Mouse (Mus musculus): Measurements from ENCODE around the gene Wdfy4. TPM values are rescaled to one million over a fixed set of nuclear protein-coding genes. Genes with fewer than 3 reads are reported as not detected.

Wdfy4 gene
- total RNA-seq, 2 experiments from 2014 or later: 1.9 to 3.1 TPM

DNA sequence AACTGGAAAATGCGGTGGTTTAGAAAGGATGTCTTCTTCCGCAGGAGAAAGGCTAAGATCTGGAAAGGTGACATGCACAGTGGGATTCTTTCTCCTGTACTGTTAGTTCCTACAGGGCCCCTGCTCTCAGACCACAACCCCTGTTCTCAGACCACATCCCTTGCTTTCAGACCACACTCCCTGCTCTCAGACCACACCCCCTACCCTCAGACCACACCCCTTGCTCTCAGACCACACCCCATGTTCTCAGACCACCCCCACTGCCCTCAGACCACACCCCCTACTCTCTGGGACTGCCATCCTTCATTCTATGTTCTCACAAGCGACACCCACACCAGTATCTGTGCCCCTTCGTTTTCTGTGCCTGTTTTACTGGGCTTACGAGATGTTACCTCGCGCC, 86.2 kb downstream of the Wdfy4 start:
- DNase-seq (ENCODE audit: low spot score in 2 of 2): no peak
- intact Hi-C loops (cut with DNase I): no loop called here

DNA sequence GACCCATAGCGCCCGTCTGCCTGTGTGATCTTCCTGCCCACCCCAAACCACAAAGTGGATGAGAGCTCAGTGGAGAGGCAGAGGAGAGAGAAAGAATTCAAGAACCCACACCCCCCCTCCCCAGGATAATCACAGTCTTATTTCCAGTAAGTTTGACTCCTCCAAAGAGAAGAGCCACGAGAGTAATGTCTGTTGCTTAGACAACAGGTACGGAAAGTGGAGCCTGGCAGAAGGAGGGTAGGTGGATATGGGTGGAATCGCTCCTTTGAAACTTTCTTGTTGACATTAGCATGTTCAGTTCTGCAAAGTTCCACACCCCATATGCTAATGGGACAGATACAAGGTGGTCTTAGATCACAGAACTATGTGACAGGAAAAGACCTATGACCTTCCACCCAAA, 88.8 kb downstream of the Wdfy4 start:
- intact Hi-C loops (cut with DNase I): no loop called here
- DNase-seq (ENCODE audit: low spot score in 2 of 2): peak; percentile 15 to 49

DNA sequence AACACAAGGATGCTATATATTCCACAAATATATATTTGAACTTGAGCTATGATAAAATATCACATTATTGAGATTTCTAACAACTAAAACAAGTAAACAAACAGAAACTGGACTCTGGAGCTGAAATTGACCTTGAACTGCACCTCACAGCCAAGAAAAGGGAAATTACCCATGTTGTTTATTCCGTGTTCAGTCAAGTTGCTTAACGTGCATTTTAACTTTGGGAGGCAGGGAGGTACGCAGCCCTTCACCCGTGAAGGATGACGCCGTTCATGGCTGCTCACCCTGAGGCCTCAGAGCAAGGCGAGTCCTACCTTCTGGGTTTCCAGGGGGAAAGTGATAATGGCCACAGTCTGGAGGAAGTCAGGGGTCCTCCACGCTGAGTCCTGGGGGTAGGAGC, 102.0 kb downstream of the Wdfy4 start:
- intact Hi-C loops (cut with DNase I): no loop called here
- no peak for DNase-seq (ENCODE audit: low spot score in 2 of 2)

DNA sequence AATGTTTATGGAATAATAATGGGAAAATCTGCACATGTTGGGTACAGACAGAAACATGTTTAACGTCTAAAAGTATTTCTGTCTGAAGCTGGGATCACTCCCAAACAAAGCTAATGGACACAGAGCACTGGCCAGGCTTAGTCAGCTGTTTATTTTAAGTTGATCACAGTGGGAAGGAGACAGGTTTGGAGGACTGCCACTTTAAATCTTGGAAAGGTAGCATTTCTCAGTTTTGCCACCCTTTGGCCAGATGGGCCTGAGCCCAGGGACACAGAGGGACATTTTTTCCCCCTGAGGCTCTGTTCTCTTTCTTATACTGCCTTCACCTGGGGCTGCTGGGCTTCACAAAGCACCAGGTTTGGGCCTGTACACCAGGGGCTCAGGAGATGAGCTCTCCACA, 103.0 kb downstream of the Wdfy4 start:
- intact Hi-C loops (cut with DNase I): no loop called here
- DNase-seq (ENCODE audit: low spot score in 2 of 2): no peak

DNA sequence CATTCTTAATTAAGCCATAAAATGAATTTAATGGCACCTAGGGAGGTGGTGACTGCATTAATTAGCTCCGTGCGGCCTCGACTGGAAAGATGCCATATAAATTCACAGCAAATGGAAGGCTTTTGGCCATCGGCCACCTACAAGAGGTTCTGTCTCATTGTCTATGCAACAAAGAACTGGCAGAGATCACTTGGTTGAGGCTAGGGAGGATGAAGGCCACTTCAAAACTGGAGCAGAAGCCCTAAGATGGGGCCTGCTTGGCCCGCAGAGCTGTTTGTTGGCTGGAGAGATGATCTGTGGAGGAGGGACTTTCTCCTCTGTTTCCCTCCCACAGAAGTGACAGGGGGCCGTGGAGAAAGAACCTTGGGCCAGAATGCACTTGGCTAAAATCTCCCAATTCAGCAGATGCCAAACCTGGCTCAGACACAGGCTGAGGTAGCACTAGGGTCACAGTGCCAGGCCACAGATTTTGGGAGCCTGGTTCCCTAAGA, 103.9 kb downstream of the Wdfy4 start:
- DNase-seq (ENCODE audit: low spot score in 2 of 2): no peak
- intact Hi-C loops (cut with DNase I): no loop called here

DNA sequence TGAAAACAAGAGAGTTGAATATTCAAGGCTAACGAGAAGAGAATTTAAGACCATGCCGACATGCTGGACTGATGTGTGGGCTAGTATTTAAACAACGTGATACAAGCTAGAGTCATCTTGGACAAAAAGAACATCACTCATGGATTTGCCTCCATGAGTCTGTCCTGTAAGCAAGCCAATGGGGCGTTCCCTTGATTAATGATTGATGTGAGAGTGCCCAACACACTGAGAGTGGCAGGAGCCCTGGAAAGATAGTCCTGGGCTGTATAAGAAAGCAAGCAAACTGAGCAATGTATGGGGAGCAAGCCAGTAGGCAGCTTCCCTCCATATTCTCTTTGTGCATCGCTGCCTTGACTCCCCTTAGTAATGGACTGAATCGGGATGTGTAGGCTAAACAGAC, 106.7 kb downstream of the Wdfy4 start:
- intact Hi-C loops (cut with DNase I): no loop called here
- no peak for DNase-seq (ENCODE audit: low spot score in 2 of 2)

DNA sequence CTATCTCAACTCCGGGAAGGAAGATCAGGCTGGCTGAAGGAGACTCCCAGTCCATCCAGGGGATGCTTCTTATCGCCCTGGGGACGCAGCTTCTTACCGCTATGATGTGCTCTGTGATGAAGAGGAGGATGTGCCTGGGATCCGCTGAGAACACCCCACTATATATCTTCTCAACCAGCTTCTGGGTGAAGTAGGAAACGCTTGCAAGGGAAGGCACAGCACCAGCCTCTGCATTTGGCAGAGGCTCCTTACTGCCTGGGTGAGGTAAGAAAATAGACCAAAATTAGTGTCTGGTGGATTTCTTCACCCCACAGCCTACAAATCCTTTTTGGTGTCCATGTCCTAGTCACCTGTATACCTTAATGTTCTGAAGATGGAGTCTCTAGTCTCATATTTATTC, 107.2 kb downstream of the Wdfy4 start:
- DNase-seq (ENCODE audit: low spot score in 2 of 2): no peak
- intact Hi-C loops (cut with DNase I): no loop called here

DNA sequence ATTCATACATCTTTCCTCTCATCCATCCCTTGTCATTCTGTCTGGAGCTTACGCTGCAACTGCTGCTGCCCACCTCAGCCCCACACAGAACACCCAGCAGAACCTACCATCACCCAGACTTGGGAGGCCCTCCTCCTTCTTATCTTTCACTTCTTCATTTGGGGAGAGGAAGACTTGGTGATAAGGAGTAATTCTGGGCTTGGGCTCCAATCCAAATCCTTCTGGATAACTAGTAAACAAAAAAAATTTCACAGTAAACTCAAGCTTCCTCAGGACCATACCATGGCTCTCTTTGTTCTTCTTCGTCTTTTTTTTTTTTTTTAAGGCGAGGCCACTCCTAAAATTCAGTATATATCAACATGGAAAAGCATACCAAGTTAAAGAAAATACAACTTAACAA, 112.0 kb downstream of the Wdfy4 start:
- intact Hi-C loops (cut with DNase I): no loop called here
- DNase-seq (ENCODE audit: low spot score in 2 of 2): no peak

DNA sequence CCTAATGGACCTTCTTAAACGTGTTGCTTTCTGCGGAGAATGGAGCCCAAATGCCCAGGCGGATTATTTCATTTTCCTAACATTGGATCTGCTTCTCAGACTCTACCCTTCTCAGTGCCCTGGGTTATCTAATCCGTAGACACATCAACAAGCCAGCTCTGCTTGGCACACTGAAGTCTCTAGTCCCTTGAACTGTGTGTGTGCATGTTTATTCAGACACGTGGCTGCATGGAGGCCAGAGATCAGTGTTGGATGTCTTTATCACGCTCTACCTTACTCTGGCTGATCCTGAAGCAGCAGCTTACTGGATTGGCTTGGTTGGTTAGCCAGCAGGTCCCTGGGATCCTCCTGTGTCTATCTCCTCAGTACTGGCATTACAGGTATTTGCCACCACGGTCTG, 113.0 kb downstream of the Wdfy4 start:
- intact Hi-C loops (cut with DNase I): no loop called here
- DNase-seq (ENCODE audit: low spot score in 2 of 2): no peak

DNA sequence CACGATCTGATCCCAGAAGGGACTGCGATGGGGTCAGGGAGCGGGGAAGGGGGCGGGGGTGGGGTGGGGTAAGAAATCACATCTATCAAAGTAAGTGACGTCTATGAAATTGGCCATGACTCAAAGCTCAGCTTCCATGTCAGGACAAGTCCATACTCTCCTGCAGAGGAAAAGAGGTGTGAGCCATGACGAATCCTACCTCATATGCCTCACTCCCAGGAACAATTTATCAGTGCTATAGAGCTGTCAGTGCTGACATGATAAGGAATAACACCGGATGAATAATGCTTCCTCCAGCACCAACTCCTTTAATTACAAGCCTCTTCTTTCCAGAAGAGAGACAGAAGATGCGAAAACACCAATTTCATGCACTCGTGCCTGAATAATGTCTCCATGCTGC, 117.6 kb downstream of the Wdfy4 start:
- intact Hi-C loops (cut with DNase I): no loop called here
- DNase-seq (ENCODE audit: low spot score in 2 of 2): no peak

DNA sequence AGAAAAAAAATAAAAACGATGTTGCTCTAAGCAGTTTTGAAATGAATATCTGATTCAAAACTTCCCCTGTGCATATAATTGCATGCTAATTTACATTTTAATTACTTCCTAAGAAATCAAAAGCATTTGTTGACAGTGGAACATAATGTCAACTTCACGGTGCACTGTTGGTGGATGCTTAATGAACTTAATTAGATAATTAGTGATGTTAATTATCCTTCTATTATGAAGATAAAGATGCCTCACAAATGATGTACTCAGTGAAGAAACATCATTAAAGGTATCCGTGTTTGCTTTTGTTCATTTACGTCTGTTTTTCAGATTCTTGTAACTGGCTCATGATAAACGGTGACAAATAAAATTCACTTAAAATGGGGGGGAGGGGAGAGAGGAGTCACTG, 122.3 kb downstream of the Wdfy4 start:
- intact Hi-C loops (cut with DNase I): no loop called here
- DNase-seq (ENCODE audit: low spot score in 2 of 2): no peak

DNA sequence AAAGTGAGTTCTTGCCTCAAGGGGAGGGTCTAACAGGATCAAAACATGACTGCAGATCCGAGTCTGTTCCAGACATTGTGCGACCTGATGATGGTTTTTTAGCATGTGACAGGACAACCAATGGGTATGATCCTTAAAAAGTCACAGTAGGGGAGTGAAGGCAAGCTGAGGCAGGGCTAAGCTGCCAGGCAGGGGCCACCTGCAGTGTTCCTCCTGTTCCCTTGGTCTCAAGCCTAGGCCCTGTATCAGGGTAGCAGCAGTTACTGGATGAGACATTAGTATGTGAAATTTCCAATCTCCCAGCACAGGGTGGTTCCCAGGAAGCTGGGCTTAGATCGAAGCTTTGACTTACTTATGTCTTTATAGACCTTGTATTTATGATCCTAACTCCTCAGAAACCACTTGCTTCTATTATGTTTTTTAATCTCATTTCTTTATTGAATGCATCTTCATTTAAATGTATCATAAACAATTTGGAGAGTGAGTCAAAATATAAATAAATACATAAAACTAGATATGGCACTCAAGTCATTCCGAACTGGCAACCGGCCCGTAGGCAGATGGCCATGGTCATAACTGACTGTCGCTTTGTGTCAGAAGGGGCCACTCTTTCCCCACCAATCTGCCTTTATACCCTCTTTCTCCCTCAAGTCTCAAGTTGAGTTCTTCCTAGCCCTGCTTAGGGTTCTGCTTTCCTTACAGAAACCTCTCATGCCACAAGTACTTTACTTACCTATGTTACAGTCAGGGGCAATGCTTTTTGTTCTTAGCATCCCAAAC, 126.2 kb downstream of the Wdfy4 start:
- no peak for DNase-seq (ENCODE audit: low spot score in 2 of 2)
- intact Hi-C loops (cut with DNase I): no loop called here

DNA sequence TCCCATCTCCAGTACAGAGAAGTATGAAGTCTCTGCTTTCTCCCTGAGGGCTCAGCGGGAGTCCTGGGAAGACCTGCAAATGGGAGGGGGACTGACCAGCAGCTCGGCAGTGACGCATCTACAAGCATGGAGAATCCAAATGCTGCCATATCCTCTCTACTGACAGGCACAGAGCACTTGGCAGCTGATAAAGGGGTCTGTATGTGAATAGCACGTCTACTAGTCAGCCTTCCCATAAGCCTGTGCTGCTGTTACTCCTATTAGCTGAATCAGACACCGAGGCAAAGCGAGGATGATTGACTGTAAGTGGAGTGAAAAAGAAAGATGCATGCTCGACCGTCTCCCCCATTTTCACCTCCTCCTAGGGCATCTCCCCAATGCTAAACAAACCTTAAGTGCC, 131.9 kb downstream of the Wdfy4 start:
- intact Hi-C loops (cut with DNase I): no loop called here

DNA sequence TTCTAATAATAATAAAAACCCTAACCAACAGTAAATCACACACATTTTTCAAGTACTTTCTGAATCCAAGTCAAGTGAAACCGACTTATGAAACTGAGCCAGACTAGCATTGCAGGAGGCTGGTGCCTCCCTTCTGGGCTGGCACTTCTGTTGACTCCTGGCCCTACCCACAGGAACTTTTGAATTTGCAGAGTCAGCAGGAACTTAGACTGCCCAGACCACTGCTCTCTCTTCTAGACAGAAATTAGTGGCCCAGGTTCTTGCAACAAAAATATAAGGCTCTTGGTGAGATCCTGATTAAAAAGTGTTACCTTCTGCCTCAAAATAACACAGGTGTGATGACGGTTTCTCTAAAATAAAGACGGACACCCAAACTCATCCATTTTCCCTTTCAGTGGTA, 140.1 kb downstream of the Wdfy4 start:
- intact Hi-C loops (cut with DNase I): no loop called here
- no peak for DNase-seq (ENCODE audit: low spot score in 2 of 2)

More for the DNA sequence above, 131.9 kb downstream of the Wdfy4 start:
- DNase-seq (ENCODE audit: low spot score in 2 of 2): no peak

DNA sequence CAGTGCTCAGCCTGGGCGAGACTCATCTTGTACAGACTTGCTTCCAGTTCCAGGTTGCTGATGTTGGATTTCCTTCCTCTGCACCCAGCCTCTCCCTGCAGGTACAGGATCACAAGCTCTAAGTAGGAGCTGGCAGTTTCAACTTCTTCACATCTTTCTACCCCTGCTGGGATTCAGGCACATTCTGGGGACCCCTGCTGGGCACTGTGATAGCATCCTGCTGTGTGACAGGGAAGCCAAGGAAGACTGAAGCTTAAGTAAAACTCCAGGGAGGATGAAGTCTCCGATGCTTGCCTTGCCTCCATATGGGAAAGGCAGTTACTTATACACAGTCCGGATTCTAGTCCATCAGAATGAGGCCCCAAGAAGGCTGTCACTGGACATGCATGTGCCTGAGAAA, 148.5 kb downstream of the Wdfy4 start:
- intact Hi-C loops (cut with DNase I): loop anchor here (10.0 kb wide), 1 partner anchor 442 kb away; the partner anchor contains the start of gene Prrxl1
- no peak for DNase-seq (ENCODE audit: low spot score in 2 of 2)

DNA sequence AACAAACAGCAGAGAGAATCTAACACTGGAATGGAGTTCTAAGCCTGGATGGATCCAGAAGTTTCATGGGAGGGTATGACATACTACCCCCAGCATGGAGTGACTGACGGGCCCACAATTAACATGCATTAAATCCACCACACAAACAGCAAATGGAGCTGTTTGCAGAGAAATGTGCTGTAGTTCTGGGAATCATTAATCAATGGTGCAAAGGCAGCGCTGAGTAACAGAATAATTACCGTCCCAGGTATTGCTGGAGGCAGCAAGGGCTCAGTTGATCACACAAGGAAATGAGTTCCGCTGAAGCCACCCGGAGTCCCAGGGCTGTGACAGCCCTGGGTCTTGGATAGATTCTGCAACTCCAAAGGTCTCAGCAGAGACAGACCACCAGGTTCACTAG, 149.9 kb downstream of the Wdfy4 start:
- no peak for DNase-seq (ENCODE audit: low spot score in 2 of 2)
- intact Hi-C loops (cut with DNase I): loop anchor here (10.0 kb wide), 1 partner anchor 441 kb away; the partner anchor contains the start of gene Prrxl1

DNA sequence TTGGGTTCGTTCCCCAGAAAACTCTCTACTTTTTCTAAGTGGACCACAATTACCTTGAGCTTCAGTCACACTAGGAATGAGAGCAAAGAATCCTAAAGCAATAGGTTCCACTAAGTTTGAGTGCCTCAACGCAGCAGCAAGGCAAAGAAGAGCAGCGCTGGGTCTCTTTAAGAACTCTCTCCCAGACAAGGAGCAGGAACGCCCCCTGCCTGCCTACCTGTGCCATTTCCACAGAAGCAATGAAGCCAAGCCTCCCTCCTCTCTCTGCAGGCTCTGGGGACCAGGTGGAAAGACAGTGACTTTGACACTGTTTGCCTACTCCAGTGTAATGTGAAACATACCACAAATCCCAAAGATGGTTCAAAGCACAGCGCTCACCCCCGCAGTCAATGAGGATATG, 151.9 kb downstream of the Wdfy4 start:
- peak; percentile 8 to 32 for DNase-seq (ENCODE audit: low spot score in 2 of 2)
- intact Hi-C loops (cut with DNase I): loop anchor here (10.0 kb wide), 1 partner anchor 439 kb away; the partner anchor contains the start of gene Prrxl1

DNA sequence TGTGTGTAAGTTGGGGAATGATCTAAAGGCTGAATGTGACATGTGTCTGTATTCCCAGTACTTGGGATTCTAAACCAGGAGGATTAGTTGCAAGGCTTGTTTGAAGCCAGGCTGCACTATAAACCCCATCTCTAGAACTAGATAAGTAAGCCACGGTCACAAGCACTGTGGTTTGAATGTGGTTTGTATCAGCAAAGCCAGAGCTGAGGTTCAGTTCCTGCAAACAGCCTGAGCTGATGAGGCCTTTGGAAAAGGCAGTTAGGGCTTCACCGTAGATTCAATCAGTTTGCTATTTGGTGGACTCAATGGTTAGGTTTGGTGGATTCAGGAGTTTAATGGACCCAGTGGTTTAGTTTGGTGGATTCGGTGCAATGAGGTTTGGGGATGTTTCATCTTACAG, 154.5 kb downstream of the Wdfy4 start:
- intact Hi-C loops (cut with DNase I): loop anchor here (10.0 kb wide), 1 partner anchor 436 kb away; the partner anchor contains the start of gene Prrxl1
- no peak for DNase-seq (ENCODE audit: low spot score in 2 of 2)

DNA sequence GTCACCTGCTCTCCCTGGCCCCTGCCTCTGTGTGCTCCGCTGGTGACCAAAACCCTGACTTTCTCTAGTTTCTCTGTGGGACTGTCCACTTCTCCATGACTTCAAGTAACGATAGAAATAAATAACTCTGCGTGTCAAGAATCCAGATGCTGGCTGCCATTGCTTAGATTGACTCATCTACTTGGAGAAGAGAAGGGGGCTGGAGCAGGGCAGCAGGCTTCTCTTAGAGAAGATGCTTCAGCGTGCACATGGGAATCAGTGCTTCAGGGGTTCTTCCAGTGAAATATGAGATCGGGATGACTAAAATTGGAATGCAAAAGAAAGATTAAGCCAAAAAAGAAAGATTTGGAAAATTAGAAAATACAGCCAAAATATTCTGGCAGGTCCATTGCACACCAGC, 165.7 kb downstream of the Wdfy4 start:
- DNase-seq (ENCODE audit: low spot score in 2 of 2): no peak
- intact Hi-C loops (cut with DNase I): no loop called here

DNA sequence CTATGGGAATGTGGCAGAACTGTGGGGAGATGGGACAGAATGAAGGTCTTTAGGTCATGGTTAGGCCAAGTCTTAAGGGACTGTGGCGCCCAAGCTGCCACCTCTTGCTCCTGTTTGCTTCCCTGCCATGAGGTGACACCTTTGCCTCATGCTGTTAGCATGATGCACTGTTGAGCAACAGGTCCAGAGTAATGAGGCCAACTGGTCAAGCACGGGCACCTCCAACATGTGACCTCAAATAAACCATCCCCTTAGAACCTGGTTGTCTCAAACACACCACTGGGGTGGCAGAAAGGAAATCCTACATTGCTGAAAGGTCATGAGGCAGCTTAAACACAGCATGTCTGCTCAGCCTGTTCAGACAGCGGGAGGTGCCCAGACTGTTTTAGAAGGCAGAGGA, 166.3 kb downstream of the Wdfy4 start:
- intact Hi-C loops (cut with DNase I): no loop called here
- no peak for DNase-seq (ENCODE audit: low spot score in 2 of 2)

DNA sequence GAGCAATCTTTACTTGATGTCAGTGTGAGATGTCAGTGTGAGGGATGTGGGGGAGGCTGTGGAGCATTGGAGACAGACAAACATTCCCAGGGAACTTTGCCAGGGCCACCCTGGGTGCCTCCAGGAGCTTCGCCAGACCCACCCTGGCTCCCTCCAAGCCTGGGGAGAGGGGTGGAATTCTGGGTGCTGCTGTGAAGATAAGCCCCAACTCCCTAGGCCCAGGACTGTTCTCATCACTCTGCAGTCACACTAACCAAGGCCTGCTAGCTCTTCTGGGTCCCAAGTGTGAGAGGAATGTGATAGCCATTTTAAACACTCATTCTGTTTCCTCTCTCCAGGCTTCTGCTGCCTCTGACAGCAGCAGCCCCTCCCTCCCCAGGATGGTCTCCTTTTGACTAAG, 177.7 kb downstream of the Wdfy4 start:
- DNase-seq (ENCODE audit: low spot score in 2 of 2): no peak
- intact Hi-C loops (cut with DNase I): no loop called here

Measured in left cerebral cortex, postnatal 14 days (tissue).